Mouse (Mus musculus): ENCODE results near the gene Sult6b2.

GRCm38 (mm10) chr6:142748057-142748708, 56.1 kb downstream of the Sult6b2 start:
- TF ChIP-seq POLR2A (IDR thresholded peaks at IDR 0.05; ENCODE audit: control insufficient read depth, low read depth, low read length) (no peak), CTCF (IDR thresholded peaks at IDR 0.05; ENCODE audit: control insufficient read depth, insufficient read depth, insufficient replicate concordance, low read depth, low read length) (no peak)
